Mouse (Mus musculus): ENCODE results near the gene Fam20c.

Gene Fam20c

GRCm38 (mm10) chr5:138754303-138755120, at the start of gene Fam20c:
TSS of gene Fam20c (plus strand) at chr5:138754514.
- peak; percentile 62 for DNase-seq

GRCm38 (mm10) chr5:138707367-138707766, 46.9 kb upstream of the Fam20c start:
- DNase-seq: no peak

- no peak for DNase-seq
These were observed 45.7 kb upstream of the Fam20c start for GRCm38 (mm10) chr5:138708591-138708990.

GRCm38 (mm10) chr5:138715561-138716095, 38.7 kb upstream of the Fam20c start:
- DNase-seq: no peak

- no peak for DNase-seq
These were observed 33.8 kb upstream of the Fam20c start for GRCm38 (mm10) chr5:138720329-138721190.

- no peak for DNase-seq
These were observed 29.9 kb upstream of the Fam20c start for GRCm38 (mm10) chr5:138724417-138724816.

GRCm38 (mm10) chr5:138725151-138725550, 29.2 kb upstream of the Fam20c start:
- DNase-seq: no peak

GRCm38 (mm10) chr5:138730863-138731262, 23.5 kb upstream of the Fam20c start:
- peak; percentile 26 for DNase-seq

- DNase-seq: no peak
These were observed 20.9 kb upstream of the Fam20c start for GRCm38 (mm10) chr5:138733317-138733899.

GRCm38 (mm10) chr5:138734018-138734417, 20.3 kb upstream of the Fam20c start:
- DNase-seq: no peak

- no peak for DNase-seq
These were observed 19.0 kb upstream of the Fam20c start for GRCm38 (mm10) chr5:138735201-138735757.

- no peak for DNase-seq
These were observed 14.2 kb upstream of the Fam20c start for GRCm38 (mm10) chr5:138740150-138740549.

- DNase-seq: no peak
These were observed 12.8 kb upstream of the Fam20c start for GRCm38 (mm10) chr5:138741516-138741915.

GRCm38 (mm10) chr5:138742281-138742680, 12.0 kb upstream of the Fam20c start:
- no peak for DNase-seq

- no peak for DNase-seq
These were observed 10.7 kb upstream of the Fam20c start for GRCm38 (mm10) chr5:138743631-138744030.

- DNase-seq: no peak
These were observed 8.8 kb upstream of the Fam20c start for GRCm38 (mm10) chr5:138745378-138746099.

GRCm38 (mm10) chr5:138753269-138753668, 1.0 kb upstream of the Fam20c start:
- no peak for DNase-seq

GRCm38 (mm10) chr5:138753946-138754302, 390 bp upstream of the Fam20c start:
- DNase-seq: no peak

GRCm38 (mm10) chr5:138755121-138755452, 773 bp downstream of the Fam20c start:
- no peak for DNase-seq

GRCm38 (mm10) chr5:138755453-138756301, 1.4 kb downstream of the Fam20c start:
- DNase-seq: no peak

Measured in lung, postnatal 36 days (tissue).